Mouse (Mus musculus): ENCODE measurements around the gene Mgst3.

DNA sequence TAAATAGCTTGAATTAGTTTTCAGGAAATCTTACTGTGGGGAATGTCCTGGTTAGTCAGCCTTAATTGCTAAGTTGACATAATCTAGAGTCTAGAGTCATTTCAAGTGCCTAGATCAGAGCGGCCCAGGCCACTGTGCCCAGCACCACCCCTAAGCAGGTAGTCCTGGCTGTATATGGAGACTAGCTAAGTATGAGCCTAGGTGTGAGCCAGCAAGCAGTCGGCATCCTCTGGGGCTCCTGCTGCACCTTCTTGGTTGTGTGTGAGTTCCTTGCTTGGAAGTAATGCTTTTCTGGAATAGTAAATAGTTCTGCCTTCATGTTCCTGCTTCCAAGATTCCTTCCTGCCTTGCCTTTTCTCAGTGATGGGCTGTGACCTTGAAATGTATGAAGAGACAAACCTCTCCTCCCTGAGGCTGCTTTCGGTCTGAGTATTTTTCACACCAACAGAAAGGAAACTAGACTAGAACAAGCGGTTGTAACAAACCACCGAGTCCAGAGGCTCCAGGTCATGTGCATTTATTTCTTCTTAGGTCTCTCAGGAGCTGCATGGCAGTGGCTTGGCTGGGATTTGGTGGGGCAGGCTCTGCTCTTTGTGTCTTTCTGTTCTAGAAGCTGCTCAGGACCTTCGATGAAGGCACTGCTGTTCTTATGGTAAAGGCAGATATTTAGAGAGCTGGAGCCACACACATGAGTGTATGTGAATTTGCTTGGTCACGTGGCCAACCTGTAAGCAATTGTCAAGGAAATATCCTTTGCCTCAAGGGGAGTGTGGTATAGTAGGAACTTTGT is 42.7 kb upstream of the Mgst3 start:
- TF ChIP-seq POLR2A (IDR thresholded peaks at IDR 0.05; ENCODE audit: low read depth, low read length) (no peak), CTCF (conservative IDR thresholded peaks at IDR 0.05; ENCODE audit: insufficient read depth, insufficient read length, low read depth, low read length) (no peak)

All from kidney, adult 2 months (tissue).